Mouse (Mus musculus) embryonic facial prominence, embryonic 10.5 days (tissue): Measurements from ENCODE around the gene Fmnl1. TPM values are rescaled to one million over a fixed set of nuclear protein-coding genes. Genes with fewer than 3 reads are reported as not detected.

ENCODE experiments used
- DNase-seq: peaks from one replicate; pipeline ENCODE4 v3.0.0-alpha.2; 2017; ENCODE audit warnings: low spot score
- H3K27ac ChIP-seq: fragments of 300-500 bp; sonication (generic); replicated peaks from 2 replicates; pipeline ENCODE4 v1.5.1; 2016; ENCODE audit warnings: mild to moderate bottlenecking
- H3K27me3 ChIP-seq: fragments of 300-500 bp; sonication (generic); replicated peaks from 2 replicates; pipeline ENCODE4 v1.6.1; 2016; ENCODE audit warnings: low read depth, mild to moderate bottlenecking; ENCODE audit not compliant: poor library complexity, severe bottlenecking
- H3K36me3 ChIP-seq: fragments of 300-500 bp; sonication (generic); replicated peaks from 2 replicates; pipeline ENCODE4 v1.6.1; 2016; ENCODE audit warnings: mild to moderate bottlenecking, moderate library complexity
- H3K4me1 ChIP-seq: fragments of 300-500 bp; sonication (generic); 2 replicates; pipeline ENCODE4 v1.6.1; 2016
- H3K4me3 ChIP-seq: fragments of 300-500 bp; sonication (generic); 2 replicates; pipeline ENCODE4 v1.5.1; 2016; ENCODE audit warnings: mild to moderate bottlenecking, moderate library complexity
- H3K9me3 ChIP-seq: fragments of 300-500 bp; sonication (generic); 2 replicates; pipeline ENCODE4 v1.6.1; 2016; ENCODE audit warnings: mild to moderate bottlenecking
- WGBS: fragments of 180-500 bp; shearing (Covaris S2); methylation state at CpG from one replicate; pipeline ENCODE4 v1.1.7; 2016; 5-methylcytosine and 5-hydroxymethylcytosine counted together
- polyA plus RNA-seq: library from polyadenylated mRNA; unstranded; fragments of >200 nt; fragmentation: Nextera tagmentation; extraction: Ambion mirVana; gene quantifications from 2 replicates; pipeline ENCODE4 v1.2.1, GENCODE M21; 2016

The Fmnl1 gene
- polyA plus RNA-seq, 1 experiment from 2014 or later, result 0.67 TPM

GRCm38 (mm10) chr11:103198339-103198738 is 27.4 kb downstream of the Fmnl1 start:
- Histone ChIP-seq H3K27ac (no peak overlapping the region), H3K9me3 (no peaks in the 10 kb centered on the region), H3K4me1 (peaks cover 23% of the 10 kb centered on the region), H3K4me3 (peak overlapping the region; percentile 63), H3K36me3 (no peaks in the 10 kb centered on the region), H3K27me3 (peaks cover 94% of the 10 kb centered on the region)
- WGBS, result 3% methylated on average over 16 of the region's 16 CpGs
- DNase-seq, result no peak

DNA sequence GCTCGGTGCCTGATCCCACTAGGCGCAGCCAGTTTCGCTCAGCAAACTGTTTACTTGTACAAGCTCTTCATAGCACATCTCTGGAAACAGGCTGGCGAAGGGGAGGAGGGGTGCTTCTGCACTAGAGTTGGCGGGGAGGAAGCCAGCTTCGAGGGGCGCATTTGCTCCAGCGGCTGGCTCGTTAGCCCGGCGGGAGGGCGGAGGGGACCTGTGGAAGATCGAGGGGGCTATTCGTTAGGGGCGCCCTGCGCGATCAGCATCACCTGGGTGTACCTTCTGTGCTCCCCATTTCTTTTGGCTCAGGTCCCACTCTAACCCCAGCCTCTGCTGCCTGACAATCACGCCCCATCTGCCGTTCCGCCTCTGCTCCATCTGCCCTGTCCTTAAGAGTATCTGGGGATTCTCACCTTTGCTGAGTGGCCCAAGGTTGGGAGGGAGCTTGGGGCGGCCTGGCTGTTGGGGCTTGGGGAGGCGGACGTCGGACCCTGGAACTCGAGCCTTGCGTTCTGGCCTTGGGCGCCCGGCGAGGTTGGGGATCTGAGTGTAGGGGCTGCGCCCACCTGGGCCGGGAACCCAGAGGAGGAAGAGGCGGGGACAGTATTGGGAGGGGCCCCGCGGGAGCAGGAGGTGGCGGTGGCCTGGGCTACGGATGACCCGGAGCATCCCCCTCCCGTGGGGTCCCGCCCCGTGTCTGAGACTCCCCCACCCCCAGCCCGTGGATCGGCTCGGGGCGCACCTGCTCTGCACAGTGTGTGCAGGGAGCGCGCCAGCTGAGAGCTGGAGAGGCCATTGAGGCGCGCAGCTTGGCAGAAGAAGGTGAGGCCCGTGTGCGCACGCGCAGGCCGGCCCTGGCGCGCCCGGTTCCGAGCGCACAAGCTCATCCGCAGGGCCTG is 28.2 kb downstream of the Fmnl1 start:
- peak; percentile 68 for DNase-seq

DNA sequence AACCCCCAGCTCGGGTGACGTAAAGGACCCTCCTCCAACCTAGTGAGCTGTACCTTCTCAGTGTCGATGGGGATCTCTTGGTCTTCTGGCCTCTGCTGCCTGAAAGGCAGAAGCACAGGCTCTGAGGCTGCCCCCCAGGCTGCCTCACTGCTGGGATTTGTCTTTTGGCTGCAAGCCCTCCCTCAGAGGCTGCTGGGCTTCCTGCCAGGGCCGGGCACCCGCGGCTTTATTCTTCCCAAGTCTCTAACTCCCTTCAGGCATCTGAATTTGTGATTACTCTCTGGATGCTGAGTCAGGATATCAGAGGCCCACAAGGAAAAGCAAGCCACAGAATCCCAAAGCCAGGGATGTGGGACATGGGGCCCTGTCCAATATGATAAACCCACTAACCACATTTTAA is 30.8 kb downstream of the Fmnl1 start:
- no peaks in the 10 kb centered on the region for H3K36me3 ChIP-seq
- 32% methylated on average over 6 of the region's 6 CpGs for WGBS
- 0 out of 2 replicates have a peak overlapping the region, but pooled peaks have one; percentile 10 for H3K27ac ChIP-seq
- peaks cover 60% of the 10 kb centered on the region for H3K27me3 ChIP-seq
- no peak for DNase-seq
- H3K4me1 ChIP-seq, result peaks cover 20% of the 10 kb centered on the region
- H3K4me3 ChIP-seq, result no peak overlapping the region
- no peaks in the 10 kb centered on the region for H3K9me3 ChIP-seq

More for the DNA sequence above, 28.2 kb downstream of the Fmnl1 start:
- 1% methylated on average over 59 of the region's 59 CpGs for whole genome bisulfite sequencing
- Histone ChIP-seq H3K27me3 (peaks cover 85% of the 10 kb centered on the region), H3K27ac (peak overlapping the region; percentile 40), H3K36me3 (no peaks in the 10 kb centered on the region), H3K4me1 (peaks cover 20% of the 10 kb centered on the region), H3K4me3 (peak overlapping the region; percentile 63), H3K9me3 (no peaks in the 10 kb centered on the region)

DNA sequence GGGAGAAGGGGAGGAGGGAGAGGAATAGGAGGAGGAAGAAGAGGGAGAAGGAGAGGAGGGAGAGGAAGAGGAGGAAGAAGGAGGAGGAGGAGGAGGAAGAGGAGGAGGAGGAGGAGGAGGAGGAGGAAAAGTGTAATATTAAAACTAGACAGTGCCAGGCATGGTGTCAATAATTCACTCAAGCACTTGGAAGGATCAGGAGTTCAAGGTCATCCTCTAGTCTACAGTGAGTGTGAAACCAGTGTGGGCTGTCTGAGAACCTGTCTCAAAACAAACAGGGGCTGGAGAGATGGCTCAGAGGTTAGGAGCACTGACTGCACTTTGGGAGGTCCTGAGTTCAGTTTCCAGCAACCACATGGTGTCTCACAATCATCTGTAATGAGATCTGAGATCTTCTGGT is 31.5 kb downstream of the Fmnl1 start:
- Histone ChIP-seq H3K4me3 (no peak overlapping the region), H3K9me3 (no peaks in the 10 kb centered on the region), H3K27ac (no peak overlapping the region), H3K4me1 (peaks cover 20% of the 10 kb centered on the region), H3K27me3 (peaks cover 53% of the 10 kb centered on the region), H3K36me3 (no peaks in the 10 kb centered on the region)
- DNase-seq, result no peak

DNA sequence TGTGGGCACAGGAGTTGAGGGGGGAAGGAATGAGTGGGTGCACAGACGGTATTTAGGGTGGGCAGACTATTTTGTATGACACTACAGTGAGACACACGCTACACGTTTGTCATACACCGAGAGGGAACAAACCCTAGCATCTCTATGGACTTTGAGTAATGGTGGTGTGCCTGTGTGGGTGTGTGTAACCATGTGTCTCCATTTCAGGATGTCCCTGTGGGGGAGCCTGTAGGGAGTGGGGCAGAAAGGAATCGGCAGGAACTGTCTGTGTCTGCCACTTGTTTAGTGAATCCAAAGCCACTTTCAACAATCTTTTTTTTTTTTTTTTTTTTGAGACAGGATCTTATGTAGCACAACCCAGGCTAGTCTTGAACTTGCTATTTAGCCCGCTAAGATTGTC is 35.3 kb downstream of the Fmnl1 start:
- no peak for DNase-seq
- WGBS, result 90% methylated on average over 6 of the region's 6 CpGs
- no peak overlapping the region for H3K27ac ChIP-seq

GRCm38 (mm10) chr11:103208458-103208857 is 37.6 kb downstream of the Fmnl1 start, which contains the start of gene 1700023F06Rik:
1700023F06Rik (minus strand) TSS chr11:103208558.
- Histone ChIP-seq H3K27me3 (no peaks in the 10 kb centered on the region), H3K4me1 (no peaks in the 10 kb centered on the region), H3K27ac (no peak within 1 kb of the TSS), H3K9me3 (0 out of 2 replicates have a peak, but pooled peaks cover 3% of the 10 kb centered on the region), H3K4me3 (no peak within 1 kb of the TSS), H3K36me3 (no peaks in the 10 kb centered on the region)
- 91% methylated on average over 3 of the region's 3 CpGs for WGBS
- no peak for DNase-seq

More for the DNA sequence above, 35.3 kb downstream of the Fmnl1 start:
- H3K9me3 ChIP-seq, result no peaks in the 10 kb centered on the region
- no peak overlapping the region for H3K4me3 ChIP-seq
- H3K27me3 ChIP-seq, result peaks cover 15% of the 10 kb centered on the region
- no peaks in the 10 kb centered on the region for H3K36me3 ChIP-seq
- no peaks in the 10 kb centered on the region for H3K4me1 ChIP-seq

DNA sequence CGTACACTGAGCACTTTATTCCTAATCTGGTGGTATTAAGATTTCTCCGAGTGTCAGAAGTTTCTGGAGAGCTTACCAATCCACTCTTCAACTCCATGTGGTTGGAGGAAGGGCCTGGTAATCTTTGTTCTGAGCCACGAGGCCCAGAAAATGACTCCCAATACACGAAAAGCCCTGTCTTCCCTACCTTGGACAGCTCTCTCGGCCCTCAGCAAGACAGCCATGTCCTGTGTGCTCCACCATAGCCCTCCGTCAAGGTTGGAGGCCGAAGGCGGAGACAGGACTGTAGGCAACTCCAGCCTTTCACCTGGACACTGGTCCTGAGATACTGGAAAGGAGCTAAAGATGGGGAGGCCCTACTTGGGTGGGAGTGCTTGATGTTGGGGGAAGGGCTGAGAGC is 39.4 kb downstream of the Fmnl1 start:
- no peak for DNase-seq
- Histone ChIP-seq H3K4me3 (no peak overlapping the region), H3K36me3 (no peaks in the 10 kb centered on the region), H3K4me1 (no peaks in the 10 kb centered on the region), H3K27ac (no peak overlapping the region), H3K27me3 (no peaks in the 10 kb centered on the region), H3K9me3 (peaks cover 7% of the 10 kb centered on the region; the same call in 1 of the 2 replicates)
- 71% methylated on average over 8 of the region's 8 CpGs for WGBS

DNA sequence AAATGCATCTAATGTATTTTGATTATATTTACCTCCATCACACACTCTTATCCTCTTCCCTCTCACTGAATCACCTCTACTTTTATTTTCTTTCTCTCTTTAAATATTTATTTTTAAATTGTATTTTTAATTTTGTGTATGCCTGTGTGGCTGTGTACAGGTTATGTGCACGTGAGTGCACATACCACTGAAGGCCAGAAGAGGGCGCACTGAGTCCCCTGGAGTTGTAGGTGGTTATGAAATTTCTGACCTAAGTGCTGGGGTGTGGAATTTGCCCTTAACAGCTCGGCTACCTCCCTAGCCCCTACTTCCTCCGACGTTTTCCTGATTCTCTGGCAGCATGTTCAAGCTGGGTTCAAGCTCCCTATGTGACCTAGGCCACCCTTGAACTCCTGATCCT is 42.8 kb downstream of the Fmnl1 start:
- DNase-seq, result no peak
- H3K27ac ChIP-seq, result no peak overlapping the region

GRCm38 (mm10) chr11:103215355-103215754 is 44.4 kb downstream of the Fmnl1 start:
- no peak overlapping the region for H3K4me3 ChIP-seq
- no peak for DNase-seq
- H3K4me1 ChIP-seq, result peaks cover 14% of the 10 kb centered on the region
- H3K36me3 ChIP-seq, result peaks cover 13% of the 10 kb centered on the region
- H3K9me3 ChIP-seq, result peaks cover 7% of the 10 kb centered on the region; the same call in 1 of the 2 replicates
- WGBS, result 88% methylated on average over 1 of the region's 1 CpGs
- H3K27ac ChIP-seq, result no peak overlapping the region
- H3K27me3 ChIP-seq, result peaks cover 42% of the 10 kb centered on the region

More for the DNA sequence above, 42.8 kb downstream of the Fmnl1 start:
- WGBS, result 81% methylated on average over 5 of the region's 5 CpGs
- Histone ChIP-seq H3K27me3 (peaks cover 26% of the 10 kb centered on the region), H3K4me1 (peaks cover 14% of the 10 kb centered on the region), H3K9me3 (peaks cover 7% of the 10 kb centered on the region; the same call in 1 of the 2 replicates), H3K36me3 (no peaks in the 10 kb centered on the region), H3K4me3 (no peak overlapping the region)

DNA sequence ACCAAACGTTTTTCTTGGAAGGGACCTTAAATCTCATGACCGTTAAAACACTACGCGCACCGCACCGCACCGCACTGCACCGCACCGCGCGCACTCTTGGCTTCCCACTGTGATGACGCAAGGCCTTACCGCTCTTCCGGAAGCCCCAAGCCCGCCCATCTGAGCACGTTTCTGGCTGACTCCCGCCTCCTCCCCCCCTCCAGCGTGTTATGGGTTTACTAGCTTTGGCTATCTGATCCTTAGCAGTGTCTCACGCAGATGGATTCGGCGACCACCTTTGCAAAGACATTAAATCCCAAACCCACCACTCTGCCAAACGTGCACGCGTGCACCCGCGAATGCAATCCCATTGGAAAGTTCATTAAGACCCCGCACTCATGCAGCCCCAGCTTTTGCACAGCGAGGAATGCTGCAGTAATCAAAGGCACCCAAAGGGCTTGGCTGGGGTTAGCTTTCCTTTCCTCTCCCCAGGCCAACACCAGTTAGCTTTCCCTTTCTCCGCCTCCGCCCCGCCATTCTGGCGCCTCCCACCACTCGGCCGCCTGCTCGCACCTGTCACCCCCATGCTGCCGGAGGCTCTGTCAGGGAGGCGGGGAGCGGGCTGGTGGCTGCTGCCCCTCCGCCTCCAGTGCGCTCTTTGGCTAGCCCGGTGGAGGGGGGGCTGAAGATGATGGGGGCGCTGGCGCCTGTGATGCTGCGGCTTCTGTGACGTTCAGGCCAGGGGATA is 47.0 kb downstream of the Fmnl1 start, which contains the start of gene Spata32:
Gene Spata32, minus strand, starts transcription at position 643 of the 727 bp plus-strand sequence.
- Histone ChIP-seq H3K27ac (peak within 1 kb of the TSS; percentile 73), H3K4me3 (peak within 1 kb of the TSS; percentile 66), H3K9me3 (peaks cover 7% of the 10 kb centered on the region; the same call in 1 of the 2 replicates), H3K4me1 (peaks cover 14% of the 10 kb centered on the region), H3K27me3 (peaks cover 49% of the 10 kb centered on the region), H3K36me3 (peaks cover 33% of the 10 kb centered on the region)
- DNase-seq, result peak; percentile 75
- 1% methylated on average over 45 of the region's 45 CpGs for WGBS

- peaks cover 49% of the 10 kb centered on the region for H3K27me3 ChIP-seq
- no peak for DNase-seq
- H3K4me3 ChIP-seq, result peak overlapping the region; percentile 66
- H3K9me3 ChIP-seq, result peaks cover 3% of the 10 kb centered on the region; the same call in 1 of the 2 replicates
- H3K4me1 ChIP-seq, result peaks cover 14% of the 10 kb centered on the region
- WGBS, result 18% methylated on average over 6 of the region's 6 CpGs
- H3K27ac ChIP-seq, result peak overlapping the region; percentile 73; the same call in 1 of the 2 replicates
- peaks cover 38% of the 10 kb centered on the region for H3K36me3 ChIP-seq
Measured at GRCm38 (mm10) chr11:103218517-103218901, 47.6 kb downstream of the Fmnl1 start.

GRCm38 (mm10) chr11:103219259-103219658 is 48.4 kb downstream of the Fmnl1 start:
- no peaks in the 10 kb centered on the region for H3K9me3 ChIP-seq
- H3K4me1 ChIP-seq, result peaks cover 20% of the 10 kb centered on the region
- peaks cover 46% of the 10 kb centered on the region for H3K36me3 ChIP-seq
- WGBS, result 86% methylated on average over 5 of the region's 5 CpGs
- H3K27ac ChIP-seq, result no peak overlapping the region
- no peak for DNase-seq
- peaks cover 49% of the 10 kb centered on the region for H3K27me3 ChIP-seq
- no peak overlapping the region for H3K4me3 ChIP-seq
